Mouse (Mus musculus) layer of hippocampus, adult 9-11 months (tissue): ENCODE measurements around the gene Gpnmb.

Experiments used
- DNase-seq: peaks from one replicate; pipeline ENCODE4 v3.0.0; 2022

Gpnmb gene

DNA sequence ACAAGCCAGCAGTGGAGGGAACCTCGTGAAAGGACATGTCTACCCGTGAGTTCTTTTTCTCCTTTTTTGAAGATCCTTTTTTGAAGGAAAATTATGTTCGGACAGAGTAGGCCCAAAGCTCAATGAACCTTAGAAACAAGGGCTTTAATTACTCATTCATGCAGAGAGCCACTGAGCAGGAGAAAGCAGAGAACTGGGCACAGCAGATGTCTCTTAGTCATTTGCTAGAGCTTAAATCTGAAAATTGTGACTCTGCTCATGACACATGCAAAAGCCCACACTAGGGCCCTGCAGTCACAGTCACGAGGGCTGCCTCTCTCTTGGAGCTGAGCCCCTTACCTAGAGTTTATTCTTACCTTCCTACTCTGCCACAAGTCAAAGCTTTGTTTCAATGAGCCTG lies 3.6 kb upstream of the Gpnmb start:
- no peak for DNase-seq

DNA sequence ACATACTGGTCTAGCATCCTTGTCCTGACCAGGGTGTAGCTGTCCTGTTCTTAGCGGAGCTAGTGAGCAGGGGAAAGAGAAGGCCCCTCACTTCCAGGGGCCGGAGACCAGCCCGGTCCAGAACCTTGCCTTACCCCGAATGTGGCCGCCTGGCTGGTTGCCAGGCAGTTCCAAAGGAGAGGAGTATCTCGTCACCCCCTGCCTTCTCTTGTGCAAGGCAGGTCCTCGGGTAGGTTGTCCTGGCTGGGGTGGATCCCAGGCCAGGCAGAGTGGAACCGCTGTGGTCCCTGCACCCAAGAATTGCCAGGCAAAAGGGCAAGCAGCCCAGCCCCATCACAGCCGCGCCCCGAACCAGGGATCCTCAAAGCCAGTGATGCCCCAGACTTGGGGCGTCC lies 919 bp downstream of the Gpnmb start:
- DNase-seq: no peak

DNA sequence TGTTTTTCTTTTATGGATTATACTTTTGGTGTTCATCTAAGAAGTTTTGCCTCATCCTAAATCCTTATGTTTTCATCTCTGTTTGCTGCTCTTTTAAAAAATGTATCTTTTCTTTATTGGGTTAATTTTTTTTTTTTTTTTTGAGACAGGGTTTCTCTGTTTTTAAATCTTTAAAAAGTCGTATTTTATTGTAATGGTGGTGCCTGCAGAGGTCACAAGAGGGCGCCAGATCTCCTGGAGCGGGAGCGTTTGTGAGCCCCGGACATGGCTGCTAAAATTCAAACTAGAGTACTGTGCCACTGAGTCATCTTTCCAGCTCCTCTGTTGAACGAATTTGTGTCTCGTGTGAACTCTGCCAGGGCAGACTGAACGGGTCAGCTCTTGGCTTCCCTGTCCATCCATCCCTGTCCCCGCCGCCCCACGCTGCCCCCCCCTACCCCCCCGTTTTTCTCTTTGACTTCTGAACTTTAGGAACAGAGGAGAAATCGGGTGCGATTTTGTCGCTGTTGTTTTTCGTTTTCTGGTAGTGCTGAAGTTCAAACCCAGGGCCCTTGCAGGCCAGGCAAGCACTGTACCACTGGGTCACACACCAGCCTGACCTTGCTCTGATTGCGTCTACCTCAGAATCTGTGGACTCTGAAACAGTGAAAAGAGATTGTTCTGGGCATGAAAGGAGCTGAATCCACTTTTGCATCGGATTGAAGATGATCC lies 3.3 kb downstream of the Gpnmb start:
- DNase-seq: peak; percentile 21

DNA sequence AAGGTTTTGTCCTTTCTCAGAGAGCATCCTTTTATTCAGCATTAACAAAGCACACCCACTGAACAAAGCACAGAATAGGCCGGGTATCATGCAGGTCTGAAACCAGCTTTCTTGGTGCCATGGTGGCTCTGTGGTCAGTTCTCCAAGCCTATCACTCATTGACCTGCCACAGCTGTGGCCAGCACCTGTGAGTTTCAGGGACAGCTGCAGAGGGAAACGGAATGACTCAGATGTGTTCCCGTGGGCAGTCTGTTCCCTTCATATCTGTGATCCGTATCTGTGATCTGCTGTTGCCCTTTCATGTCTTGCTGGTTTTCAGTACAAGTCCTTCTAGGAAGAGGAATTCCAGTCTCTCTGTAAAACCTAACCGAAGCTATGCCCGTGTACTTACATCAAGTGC lies 10.2 kb downstream of the Gpnmb start:
- DNase-seq: no peak

DNA sequence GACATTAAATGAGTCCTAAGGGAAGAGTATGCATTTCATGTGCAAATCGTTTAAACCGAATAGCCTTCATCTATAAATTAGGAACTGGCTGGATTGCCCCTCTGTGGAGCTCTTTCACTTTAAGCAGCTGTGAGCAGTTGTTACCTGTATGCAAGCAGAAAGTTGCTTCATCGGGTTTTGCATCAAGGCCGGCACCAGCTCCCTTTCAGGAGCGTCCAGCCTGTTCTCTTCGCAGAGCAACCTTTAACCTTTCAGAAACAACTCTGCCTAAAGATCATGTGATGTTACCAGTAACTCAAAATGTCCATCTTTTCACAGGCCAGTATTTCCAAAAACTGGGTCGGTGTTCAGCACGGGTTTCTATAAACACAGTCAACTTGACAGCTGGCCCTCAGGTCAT lies 10.6 kb downstream of the Gpnmb start:
- DNase-seq: no peak

DNA sequence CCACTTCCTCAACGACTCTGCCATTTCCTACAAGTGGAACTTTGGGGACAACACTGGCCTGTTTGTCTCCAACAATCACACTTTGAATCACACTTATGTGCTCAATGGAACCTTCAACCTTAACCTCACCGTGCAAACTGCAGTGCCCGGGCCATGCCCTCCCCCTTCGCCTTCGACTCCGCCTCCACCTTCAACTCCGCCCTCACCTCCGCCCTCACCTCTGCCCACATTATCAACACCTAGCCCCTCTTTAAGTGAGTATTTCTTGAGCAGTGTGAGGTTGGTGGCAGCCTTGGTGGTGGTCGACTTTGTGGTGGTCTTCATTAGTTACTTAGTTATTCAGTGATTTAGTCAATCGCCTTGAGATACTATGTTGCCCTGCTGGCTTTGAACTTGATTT lies 11.5 kb downstream of the Gpnmb start:
- DNase-seq: no peak

DNA sequence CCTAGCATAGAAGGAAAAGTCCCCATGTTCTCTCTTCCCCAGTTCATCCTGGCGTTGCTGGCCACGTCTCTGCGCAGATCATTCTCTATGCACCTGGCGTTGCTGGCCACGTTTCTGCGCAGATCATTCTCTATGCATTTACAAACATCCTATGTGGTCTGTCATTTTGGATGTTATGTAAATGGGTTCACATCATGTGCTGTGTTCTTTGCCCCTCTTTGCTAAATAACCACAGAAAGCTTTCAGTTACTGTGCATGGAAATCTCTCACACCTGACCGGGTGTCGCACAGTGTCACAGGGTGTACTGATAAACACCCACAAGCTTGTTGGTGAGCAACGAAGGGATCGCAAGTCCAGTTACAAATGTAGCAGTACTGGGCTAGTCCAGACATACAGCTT lies 12.0 kb downstream of the Gpnmb start:
- no peak for DNase-seq

DNA sequence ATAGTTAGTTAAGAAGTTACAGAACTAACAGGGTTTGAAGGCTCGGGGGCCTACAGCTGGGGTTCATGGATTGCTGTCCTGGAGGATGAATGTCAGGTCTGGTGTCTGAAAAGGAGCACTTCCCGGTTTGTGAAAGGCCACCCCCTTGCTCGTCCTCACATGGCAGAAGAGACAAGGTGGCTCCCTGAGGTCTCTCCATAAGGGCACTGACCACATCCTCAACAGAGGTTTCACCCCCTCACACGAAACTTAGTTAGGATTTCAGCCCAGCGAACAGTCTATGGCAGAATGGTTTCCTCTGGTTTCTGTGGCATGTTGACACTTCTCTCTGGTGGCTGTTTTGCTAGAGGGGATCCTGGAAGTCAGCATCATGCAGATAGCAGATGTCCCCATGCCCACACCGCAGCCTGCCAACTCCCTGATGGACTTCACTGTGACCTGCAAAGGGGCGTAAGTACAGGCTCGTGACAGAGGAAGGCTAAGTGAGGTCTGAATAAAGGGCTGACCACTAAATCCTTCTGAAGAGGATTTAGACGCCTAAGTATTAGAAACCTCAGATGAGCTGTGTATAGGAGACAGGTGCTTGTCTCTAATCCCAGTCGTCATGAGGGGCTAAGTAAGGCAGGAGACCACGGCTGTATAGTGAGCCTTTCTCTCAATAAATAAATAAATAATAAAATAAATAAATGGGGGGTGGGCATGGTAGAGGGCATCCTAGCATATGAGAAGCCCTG lies 14.5 kb downstream of the Gpnmb start:
- DNase-seq: no peak

DNA sequence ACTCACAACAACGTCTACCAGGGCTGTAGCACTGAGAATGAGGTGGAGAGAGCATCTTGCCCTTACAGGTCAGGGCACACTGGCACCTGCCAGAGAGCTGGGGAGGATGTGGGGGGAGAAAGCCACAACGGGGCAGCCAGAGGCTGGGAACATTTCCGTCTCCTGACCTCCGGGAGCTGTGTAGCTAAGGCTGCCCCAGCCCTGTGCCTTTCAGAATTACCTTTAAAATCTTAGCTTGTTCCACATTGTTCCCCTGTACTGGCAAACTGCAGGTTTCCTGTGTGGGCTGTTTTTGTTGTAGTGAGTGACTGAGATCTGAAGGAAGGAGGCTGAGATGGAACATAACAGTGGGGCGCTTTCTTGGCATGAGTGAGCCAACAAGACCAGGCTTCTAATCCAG lies 15.8 kb downstream of the Gpnmb start:
- no peak for DNase-seq

DNA sequence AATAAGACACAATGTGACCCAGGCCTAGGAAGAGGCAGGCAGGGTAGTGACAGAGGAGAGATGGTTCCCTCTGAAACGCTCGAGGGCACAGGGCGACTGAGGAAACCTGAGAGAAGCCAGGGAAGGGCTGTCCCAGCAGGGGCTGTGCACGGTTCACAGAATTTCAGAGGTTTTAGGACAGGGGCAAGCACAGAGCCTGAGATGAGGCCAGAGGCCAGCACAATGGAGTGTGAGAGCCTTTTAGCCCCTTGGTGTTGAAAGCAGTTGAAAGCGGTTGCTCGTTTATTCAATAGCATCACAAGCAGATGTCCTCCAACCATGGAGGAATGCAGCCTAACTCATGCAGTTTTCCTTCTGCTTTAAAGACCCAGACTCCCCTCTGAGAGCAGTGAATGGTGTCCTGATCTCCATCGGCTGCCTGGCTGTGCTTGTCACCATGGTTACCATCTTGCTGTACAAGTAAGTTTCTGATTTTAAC lies 18.9 kb downstream of the Gpnmb start:
- DNase-seq: no peak

DNA sequence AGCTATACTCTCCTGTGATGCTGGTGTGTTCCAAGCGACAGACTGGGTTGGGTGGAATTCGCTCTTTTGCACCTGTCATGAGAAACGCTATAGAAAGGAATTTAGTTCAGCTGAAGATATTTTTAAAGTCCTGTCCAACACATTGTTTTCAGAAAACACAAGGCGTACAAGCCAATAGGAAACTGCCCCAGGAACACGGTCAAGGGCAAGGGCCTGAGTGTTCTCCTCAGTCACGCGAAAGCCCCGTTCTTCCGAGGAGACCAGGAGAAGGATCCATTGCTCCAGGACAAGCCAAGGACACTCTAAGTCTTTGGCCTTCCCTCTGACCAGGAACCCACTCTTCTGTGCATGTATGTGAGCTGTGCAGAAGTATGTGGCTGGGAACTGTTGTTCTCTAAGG lies 19.7 kb downstream of the Gpnmb start:
- no peak for DNase-seq

DNA sequence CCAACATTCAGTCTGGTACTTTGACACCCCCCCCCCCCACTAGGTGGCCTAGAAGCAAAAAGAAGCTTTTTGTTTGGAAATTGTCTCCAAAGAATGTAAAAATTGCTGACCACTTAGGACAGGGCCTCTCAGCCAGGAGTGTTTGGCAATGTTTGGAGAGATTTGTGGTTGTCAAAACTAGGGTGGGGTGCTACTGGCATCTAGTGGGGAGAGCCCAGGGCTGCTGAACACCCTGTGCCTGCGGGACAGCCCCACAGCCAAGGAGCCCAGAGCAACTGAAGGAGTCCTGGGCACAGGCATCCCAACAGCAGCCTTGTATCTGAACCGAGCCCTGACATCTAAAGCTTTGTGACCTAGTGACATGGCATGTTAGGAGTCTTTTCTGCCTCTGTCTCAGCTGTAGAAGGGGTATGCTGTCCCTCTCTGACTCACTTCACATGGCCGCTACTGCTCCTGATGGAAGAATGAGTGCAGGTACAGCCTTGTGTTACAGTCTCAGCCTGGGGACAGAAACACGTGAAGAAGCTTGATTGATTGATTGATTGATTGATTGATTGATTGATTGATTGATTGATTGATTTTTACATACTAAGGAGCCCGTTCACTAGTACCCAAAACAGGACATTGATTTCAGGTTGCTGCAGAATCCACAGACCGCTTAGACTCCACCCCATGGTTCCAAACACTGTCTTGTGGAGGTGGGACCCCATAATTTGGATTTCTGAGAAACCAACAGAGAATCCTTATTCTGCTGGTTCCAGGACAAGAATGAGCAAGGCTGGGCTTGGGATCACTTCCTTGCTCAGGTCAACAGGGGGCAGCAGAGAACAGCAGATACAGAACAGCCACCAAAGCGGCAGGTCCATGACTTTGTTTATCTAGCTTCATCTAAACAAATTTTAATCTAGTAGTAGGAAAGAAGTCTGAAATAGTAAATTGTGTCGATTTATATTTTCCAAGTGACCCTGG lies 21.0 kb downstream of the Gpnmb start:
- peak; percentile 40 for DNase-seq

DNA sequence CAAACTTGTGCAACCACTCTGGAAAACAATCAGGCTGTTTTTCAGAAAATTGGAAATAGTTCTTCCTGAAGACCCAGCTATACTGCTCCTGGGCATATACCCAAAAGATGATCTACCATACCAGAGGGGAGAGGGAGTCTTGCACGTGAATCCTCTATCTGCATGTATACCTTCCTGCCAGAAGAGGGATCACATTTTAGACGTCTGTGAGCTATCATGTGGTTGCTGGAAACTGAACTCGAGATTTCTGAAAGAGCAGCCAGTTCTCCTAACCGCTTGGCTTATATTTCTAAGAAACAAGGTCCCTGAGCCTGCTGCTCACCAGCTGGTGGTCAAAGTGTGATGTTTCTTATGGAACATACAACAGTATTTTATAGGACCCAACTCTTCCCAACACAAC lies 32.0 kb downstream of the Gpnmb start:
- no peak for DNase-seq

DNA sequence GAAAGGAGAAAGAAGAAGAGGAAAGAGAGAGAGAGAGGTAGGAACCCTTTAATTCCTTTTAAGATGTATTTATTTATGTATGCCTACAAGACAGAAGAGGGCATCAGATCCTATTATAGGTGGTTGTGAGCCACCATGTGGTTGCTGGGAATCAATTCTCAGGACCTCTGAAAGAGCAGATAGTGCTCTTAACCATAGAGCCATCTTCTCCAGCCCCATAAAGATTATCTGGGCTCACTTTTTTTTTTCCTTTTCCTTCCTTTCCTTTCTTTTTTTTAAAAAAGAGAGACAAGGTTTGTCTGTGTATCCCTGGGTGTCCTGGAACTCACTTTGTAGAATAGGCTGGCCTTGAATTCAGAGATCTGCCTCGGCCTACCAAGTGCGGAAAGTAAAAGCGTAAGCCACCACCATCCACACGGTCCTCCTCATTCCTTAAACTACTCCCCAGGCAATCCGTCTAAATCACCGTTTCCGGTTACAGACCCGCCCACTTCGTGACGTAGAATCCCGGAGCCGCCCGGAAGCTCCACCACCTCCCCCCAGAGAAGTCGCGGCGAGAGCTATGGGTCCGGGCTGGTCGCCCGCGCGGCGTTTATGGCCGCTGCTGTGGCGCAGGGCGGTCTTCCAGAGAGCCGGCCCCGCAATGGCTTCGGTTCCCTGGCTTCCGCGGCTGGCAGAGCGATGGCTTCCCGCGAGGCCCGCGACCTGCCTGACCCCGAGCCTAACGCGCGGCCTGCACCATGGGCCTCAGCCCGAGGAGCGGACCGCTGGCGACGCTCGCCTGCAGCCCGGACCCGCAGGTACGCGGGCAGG lies 37.2 kb downstream of the Gpnmb start, which contains the start of gene Malsu1:
Gene Malsu1 (plus strand): TSS at position 492 of the 813 bp plus-strand sequence.
- peak; percentile 94 for DNase-seq

DNA sequence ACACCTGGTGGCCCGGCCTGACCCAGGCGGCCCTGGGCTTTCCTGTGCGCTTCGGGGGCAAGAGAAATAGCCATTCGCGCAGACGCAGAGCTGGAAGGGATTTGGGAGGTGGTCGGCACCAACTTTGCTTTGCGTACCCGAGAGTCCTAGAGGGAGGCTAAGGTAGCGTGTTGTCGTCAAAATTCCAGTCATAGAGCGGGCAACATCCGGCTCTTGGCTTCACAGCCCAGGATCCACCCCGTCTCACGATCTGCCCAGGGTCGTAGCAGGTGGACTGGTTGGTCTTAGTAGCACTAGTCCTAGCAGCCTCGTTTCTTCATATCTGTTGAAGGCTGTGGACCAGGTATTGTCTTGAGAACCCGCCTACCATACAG lies 37.8 kb downstream of the Gpnmb start:
- DNase-seq: no peak

DNA sequence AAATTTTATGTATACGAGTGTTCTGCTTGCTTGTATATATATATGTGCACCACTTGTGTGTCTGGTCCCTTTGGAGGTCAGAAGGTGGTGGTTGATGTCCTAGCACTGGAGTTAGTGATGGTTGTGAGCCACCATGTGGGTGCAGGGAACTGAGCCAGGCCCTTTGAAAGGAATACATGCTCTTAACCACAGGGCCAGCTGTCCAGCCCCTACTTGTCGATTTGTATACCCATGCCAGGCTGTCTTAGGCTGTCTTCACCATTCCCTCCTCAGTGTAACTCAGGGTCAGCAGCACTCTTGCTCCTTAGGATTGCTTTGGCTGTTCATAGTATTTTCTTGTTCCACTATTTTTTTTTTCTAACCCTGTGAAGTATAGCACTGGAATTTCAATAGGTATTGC lies 41.5 kb downstream of the Gpnmb start:
- DNase-seq: no peak

DNA sequence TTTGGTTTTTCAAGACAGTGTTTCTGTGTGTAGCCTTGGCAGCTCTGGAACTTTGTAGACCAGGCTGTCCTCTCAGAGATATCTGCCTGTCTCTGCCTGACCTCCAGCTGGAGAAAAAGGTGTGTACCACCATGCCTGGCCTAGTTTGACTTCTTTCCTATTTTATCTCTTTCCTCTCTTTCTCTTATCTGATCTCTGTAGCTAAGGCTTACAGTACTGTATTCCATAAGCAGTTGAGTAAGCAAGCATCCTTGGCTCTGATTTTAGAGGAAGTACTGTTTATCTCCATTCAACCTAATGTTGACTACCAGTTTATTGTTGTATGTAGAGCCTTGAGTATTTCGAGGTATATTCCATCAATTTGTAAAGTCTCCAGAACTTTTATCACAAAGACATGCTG lies 43.0 kb downstream of the Gpnmb start:
- no peak for DNase-seq

DNA sequence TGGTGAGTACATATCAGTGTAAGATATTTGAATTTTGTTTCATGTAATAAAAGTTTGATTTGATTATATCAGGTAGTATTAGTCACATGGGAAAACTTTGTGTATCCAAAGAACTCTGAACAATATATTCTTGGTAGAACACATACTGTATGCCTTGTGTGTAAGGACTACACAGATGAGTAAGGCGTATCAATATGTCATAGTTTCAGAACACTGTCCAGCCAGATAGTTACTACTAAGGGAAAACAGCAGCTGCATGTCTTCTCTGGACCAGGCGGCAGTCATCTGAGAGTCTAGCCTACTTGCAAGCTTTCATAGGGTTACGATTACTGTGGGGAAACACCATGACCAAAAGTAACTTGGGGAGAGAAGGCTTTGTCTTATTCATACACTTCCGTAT lies 46.7 kb downstream of the Gpnmb start:
- no peak for DNase-seq

DNA sequence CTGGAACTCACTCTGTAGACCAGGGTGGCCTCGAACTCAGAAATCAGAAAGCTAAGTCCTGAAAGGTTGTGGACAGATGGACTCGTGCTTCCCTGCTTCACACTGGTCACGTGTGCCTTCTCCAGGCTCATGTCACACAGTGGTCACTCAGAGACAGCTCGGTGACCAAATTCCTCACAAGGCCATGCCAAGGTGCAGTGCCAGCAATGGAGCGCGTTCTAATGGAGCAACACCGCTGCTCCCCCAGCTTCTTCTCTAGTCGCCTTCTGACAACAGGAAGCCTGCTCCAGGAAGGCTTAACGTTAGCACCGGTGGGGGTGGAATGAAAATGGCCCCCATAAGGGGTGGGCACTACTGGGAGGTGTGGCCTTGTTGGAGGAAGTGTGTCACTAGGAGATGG lies 58.6 kb downstream of the Gpnmb start:
- no peak for DNase-seq

DNA sequence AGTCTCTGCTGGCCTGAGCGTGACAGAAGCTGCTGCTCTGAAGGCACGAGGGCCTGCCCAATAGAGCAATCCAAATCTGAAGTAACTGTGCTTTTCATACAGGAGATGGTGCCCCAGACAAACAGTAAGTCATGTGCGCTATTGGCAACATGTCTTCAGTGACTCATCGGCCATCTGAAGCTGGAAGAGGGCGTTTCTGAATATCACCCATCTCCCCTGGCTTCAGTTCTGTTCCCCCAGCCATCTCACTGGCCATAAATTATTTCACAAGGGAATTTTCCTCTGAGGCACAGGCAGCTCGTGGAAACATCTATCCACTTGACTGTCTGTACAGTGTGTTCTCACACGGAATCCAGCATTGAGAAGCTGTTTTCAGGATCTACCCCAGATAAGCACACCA lies 60.1 kb downstream of the Gpnmb start:
- DNase-seq: peak; percentile 60

DNA sequence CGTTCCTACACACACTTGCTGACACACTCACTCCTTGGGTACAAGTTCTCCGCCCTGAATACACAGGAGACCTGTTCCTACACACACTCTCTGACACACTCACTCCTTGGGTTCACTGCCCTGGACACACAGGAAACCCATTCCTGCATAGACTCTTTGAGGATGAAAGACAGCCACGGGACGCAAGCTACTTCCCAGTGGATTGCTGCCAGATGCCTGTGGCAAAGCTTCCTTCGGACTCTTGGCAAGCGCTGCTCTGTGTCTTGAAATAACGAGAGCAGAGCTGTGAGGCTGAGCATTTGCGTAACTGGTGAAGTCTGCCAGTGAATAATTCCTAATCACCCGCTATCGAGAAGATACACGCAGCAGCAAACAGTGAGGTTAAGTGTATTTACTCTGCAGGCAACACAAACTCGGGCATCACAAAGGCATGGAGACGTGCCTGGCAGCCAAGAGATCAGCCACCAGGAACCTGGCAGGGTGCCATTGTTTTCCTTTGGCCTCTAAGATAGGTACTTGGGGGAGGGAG lies 60.7 kb downstream of the Gpnmb start:
- DNase-seq: peak; percentile 72

DNA sequence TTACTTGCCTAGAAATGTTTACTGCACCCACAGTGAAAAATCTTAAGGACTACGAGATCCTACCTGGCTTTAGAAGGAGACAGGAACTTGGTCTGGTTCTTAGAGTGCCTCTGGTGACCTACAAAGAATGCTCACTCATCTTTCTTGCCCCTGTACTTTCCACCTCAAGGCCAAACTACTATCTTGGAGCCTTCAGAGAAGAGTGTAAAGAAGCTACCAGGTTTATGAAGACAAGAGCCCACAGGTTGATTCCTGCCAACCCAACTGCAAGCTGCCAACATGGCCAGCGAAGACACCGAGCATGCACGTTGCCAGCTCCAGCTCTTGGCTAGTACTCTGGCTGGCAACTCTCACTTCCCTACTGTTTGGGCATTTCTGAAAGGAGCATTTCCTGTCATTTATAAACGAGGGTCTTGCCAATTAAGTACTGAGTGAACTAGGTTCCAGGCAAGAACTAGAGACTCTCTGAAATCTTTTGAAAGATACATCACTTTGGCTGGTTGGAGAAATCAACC lies 61.3 kb downstream of the Gpnmb start:
- DNase-seq: no peak
